Mouse (Mus musculus) spleen, adult 2 months (tissue): ENCODE measurements around the gene Nucb2.

ENCODE experiments used
- CTCF ChIP-seq: fragments of 200-500 bp; IDR thresholded peaks from 2 replicates; pipeline ENCODE4 v1.5.1; 2011; ENCODE audit warnings: mild to moderate bottlenecking, inconsistent platforms; ENCODE audit not compliant: insufficient read depth, insufficient read length, insufficient replicate concordance; ENCODE audit errors: extremely low read depth
- POLR2A ChIP-seq: fragments of 200-500 bp; IDR thresholded peaks from 2 replicates; pipeline ENCODE4 v1.6.1; 2011; ENCODE audit warnings: low read depth, low read length, inconsistent platforms

DNA sequence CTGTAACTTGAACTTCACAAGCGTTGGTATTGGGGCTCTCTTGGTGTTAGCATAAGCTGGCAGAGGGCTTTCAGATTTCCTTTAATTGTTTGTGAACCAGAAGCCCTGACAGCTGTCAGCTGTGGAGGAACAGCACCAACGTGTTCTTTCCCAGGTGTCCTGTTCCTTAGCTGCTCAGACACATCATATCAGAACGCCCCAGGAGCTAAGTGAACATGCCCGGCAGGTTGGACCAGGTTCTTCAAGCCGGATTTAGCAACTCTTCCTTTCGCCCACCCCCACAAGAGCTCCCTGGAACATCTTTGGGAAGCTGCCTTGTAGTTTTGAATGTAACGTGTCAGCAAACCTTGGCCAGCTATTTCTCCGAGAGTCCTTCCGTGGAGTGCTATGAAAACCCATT lies 10.4 kb downstream of the Nucb2 start:
- TF ChIP-seq CTCF (no peak), POLR2A (no peak)
